Mouse (Mus musculus) olfactory bulb, adult 2 months (tissue): ENCODE results near the gene Dbp.

Experiments used
- CTCF ChIP-seq: fragments of 200-500 bp; IDR thresholded peaks from 2 replicates; pipeline ENCODE4 v1.5.1; 2012; ENCODE audit warnings: low read depth, mild to moderate bottlenecking, low read length, moderate library complexity; ENCODE audit not compliant: insufficient read depth
- POLR2A ChIP-seq: fragments of 200-500 bp; IDR thresholded peaks from 2 replicates; pipeline ENCODE4 v1.6.1; 2012; ENCODE audit warnings: mild to moderate bottlenecking, low read depth, low read length, moderate library complexity; ENCODE audit not compliant: insufficient read depth

GRCm38 (mm10) chr7:45713881-45714520, 9.1 kb downstream of the Dbp start:
- no peak for TF ChIP-seq CTCF
- TF ChIP-seq POLR2A = no peak
